Mouse (Mus musculus): Measurements from ENCODE around the gene Cd96. TPM values are rescaled to one million over a fixed set of nuclear protein-coding genes. Genes with fewer than 3 reads are reported as not detected.
"Not testable (repeated sequence)": the region's sequence is repeated elsewhere in the genome, so short reads cannot be mapped to it uniquely, and the experiment has no call there.

The Cd96 gene
- polyA plus RNA-seq (2012; ENCODE audit: insufficient read depth, insufficient read length, missing spikeins): not detected in 2 replicates

DNA sequence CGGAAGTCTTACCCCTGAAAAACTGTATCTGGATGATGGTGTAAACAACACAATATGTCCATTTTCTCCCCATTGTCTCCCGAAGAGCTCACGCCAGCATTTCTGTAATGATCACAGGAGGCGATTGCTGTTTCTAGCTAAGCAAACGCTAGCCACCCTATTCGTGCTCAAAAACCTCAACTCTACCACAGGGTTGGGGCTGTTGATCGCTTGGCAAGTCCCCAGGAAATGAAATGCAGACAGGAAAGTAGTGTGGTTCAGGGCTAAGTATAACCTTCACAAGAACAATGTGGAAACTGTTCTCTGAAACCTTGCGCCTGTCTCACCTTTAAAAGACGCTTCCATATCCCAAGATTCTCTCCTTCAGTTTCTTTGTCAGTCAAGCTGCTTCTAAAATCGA, at the start of gene Cd96:
Gene Cd96, minus strand, starts transcription at position 232 of the 400 bp plus-strand sequence.
- Histone ChIP-seq H3K4me3 (ENCODE audit: insufficient read depth, low read depth, low read length) (no peak within 1 kb of the TSS), H3K4me1 (ENCODE audit: control insufficient read depth, insufficient read depth, insufficient read length, low read length) (no peaks in the 10 kb centered on the region), H3K27ac (replicated peaks; ENCODE audit: low read depth, low read length) (no peak within 1 kb of the TSS)

- H3K27ac ChIP-seq (replicated peaks; ENCODE audit: low read depth, low read length): no peak overlapping the region
- H3K4me3 ChIP-seq (ENCODE audit: insufficient read depth, low read depth, low read length): no peak overlapping the region
- H3K4me1 ChIP-seq (ENCODE audit: control insufficient read depth, insufficient read depth, insufficient read length, low read length): no peaks in the 10 kb centered on the region
Observed at GRCm38 (mm10) chr16:46166971-46167370, 46.9 kb upstream of the Cd96 start.

DNA sequence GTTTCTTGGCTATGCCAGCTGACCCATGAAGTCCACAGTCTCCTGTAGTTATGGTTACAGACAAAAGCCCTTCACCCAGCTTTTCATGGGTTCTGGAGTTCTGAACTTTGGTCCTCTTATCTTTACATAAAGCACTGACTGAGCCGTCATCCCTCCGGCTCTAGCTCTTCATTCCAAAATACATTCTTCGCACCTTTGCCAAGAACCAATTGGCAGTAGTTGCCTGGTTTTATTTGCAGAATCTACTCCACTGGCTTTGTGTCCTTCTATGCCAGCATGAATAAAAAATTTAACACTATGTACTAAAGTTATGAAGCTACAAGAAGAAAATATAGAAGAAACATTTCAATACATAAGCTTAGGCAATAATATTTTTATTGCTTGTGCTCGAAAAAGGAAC, 45.3 kb upstream of the Cd96 start:
- H3K4me1 ChIP-seq (ENCODE audit: control insufficient read depth, insufficient read depth, insufficient read length, low read length): no peaks in the 10 kb centered on the region
- no peak overlapping the region for H3K27ac ChIP-seq (replicated peaks; ENCODE audit: low read depth, low read length)
- no peak overlapping the region for H3K4me3 ChIP-seq (ENCODE audit: insufficient read depth, low read depth, low read length)

- not testable (repeated sequence) for H3K4me3 ChIP-seq (ENCODE audit: insufficient read depth, low read depth, low read length); H3K27ac ChIP-seq (replicated peaks; ENCODE audit: low read depth, low read length); H3K4me1 ChIP-seq (ENCODE audit: control insufficient read depth, insufficient read depth, insufficient read length, low read length)
Observed at GRCm38 (mm10) chr16:46154832-46155231, 34.8 kb upstream of the Cd96 start, which contains the start of gene Gm4737. TSS of gene Gm4737 (minus strand) at chr16:46155077.

DNA sequence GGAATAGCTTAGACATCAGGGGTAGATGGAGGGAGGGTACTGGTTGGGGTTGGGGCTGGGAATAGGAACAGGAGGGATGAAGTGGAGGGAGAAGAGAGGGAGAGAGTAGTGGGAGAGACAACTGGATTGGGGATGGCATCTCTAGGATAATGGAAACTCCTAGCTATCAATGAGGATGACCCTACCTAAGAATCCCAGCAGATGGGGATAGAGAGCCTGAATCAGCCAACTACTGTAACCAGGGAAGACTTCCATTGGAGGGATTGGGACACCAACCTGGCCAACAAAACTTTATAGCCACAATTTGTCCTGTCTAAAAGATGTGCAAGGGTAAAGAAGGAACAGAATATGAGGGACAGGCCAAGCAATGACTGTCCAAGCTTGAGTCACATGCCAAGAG, 31.1 kb upstream of the Cd96 start:
- no peak overlapping the region for H3K27ac ChIP-seq (replicated peaks; ENCODE audit: low read depth, low read length)

DNA sequence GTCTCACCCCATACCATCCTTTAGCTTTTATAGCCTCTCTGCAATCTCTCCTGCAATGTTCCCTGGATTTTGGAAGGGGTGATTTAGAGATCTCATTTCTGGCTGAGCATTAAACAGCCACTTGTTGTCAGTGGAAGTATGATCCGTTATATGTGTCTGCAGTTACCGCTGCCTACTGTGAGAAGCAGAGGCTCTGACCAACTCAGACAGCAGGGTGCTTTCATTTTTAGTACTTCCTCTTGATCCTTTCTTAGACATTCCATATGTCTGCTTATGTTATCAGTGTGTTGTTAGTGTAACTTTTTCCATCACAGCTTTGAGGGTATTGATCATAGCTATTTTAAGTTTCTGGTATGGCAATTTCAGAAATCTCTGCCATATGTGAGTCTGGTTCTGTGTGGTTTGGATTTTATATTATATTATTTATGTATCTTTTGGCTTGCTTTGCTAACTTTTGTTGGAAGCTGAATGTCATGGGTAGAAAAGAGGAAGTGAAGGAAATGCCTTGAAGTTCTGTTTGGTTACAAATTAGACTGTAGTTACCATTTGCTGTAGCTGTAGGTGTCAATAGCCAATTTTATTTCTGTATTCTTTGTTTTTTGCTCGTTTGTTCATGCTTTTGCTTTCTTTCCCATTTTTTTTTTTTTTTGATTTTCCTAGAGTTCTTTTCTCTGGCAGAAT, 28.8 kb upstream of the Cd96 start:
- Histone ChIP-seq H3K27ac (replicated peaks; ENCODE audit: low read depth, low read length) (no peak overlapping the region), H3K4me1 (ENCODE audit: control insufficient read depth, insufficient read depth, insufficient read length, low read length) (no peaks in the 10 kb centered on the region), H3K4me3 (ENCODE audit: insufficient read depth, low read depth, low read length) (no peak overlapping the region)

More for the DNA sequence above, 31.1 kb upstream of the Cd96 start:
- Histone ChIP-seq H3K4me1 (ENCODE audit: control insufficient read depth, insufficient read depth, insufficient read length, low read length) (no peaks in the 10 kb centered on the region), H3K4me3 (ENCODE audit: insufficient read depth, low read depth, low read length) (no peak overlapping the region)

DNA sequence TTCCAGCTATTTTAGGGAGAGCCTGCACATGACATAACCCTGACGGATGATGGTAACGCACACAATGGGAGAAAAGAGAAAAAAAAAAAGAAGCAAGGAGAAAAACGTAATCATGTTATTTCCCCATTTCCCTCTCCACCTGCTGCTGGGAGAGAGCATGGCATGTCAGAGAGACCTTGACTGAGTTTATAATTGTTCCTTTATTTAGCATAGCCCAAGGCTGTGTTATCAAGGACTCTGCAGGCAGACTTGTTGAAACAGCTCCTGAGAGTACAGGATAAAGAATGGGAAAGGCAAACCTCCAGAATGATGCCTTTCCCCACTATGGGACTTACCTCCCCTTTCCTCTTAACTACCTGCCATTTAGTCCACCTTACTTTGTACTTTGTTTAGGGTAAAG, 26.9 kb upstream of the Cd96 start:
- Histone ChIP-seq H3K4me1 (ENCODE audit: control insufficient read depth, insufficient read depth, insufficient read length, low read length) (no peaks in the 10 kb centered on the region), H3K4me3 (ENCODE audit: insufficient read depth, low read depth, low read length) (no peak overlapping the region), H3K27ac (replicated peaks; ENCODE audit: low read depth, low read length) (no peak overlapping the region)

GRCm38 (mm10) chr16:46122238-46122637, 2.2 kb upstream of the Cd96 start:
- H3K4me3 ChIP-seq (ENCODE audit: insufficient read depth, low read depth, low read length): no peak overlapping the region
- no peak overlapping the region for H3K27ac ChIP-seq (replicated peaks; ENCODE audit: low read depth, low read length)
- H3K4me1 ChIP-seq (ENCODE audit: control insufficient read depth, insufficient read depth, insufficient read length, low read length): no peaks in the 10 kb centered on the region

GRCm38 (mm10) chr16:46121420-46121819, 1.4 kb upstream of the Cd96 start:
- no peaks in the 10 kb centered on the region for H3K4me1 ChIP-seq (ENCODE audit: control insufficient read depth, insufficient read depth, insufficient read length, low read length)
- no peak overlapping the region for H3K27ac ChIP-seq (replicated peaks; ENCODE audit: low read depth, low read length)
- no peak overlapping the region for H3K4me3 ChIP-seq (ENCODE audit: insufficient read depth, low read depth, low read length)

DNA sequence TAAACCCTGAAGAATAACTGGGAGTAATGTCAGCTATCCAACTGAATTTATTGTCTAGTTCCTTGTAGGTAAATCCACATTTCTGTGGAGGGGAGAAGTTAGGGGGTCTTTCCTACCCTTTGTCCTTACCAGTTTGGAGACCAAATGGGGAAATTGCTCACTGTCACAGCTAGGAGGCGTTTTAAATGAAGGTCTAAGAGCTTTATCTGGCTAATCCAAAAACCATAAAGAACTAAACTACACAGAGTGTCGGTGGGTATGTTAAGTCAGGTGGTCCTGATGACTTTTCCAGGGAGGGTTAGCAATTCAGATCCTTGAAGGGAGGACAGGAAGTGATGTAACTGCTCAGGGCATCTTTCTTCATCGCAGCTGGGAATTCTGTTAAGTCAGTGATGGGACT, 556 bp upstream of the Cd96 start:
- no peaks in the 10 kb centered on the region for H3K4me1 ChIP-seq (ENCODE audit: control insufficient read depth, insufficient read depth, insufficient read length, low read length)
- no peak overlapping the region for H3K27ac ChIP-seq (replicated peaks; ENCODE audit: low read depth, low read length)
- H3K4me3 ChIP-seq (ENCODE audit: insufficient read depth, low read depth, low read length): no peak overlapping the region

GRCm38 (mm10) chr16:46117645-46118044, 2.4 kb downstream of the Cd96 start:
- Histone ChIP-seq H3K27ac (replicated peaks; ENCODE audit: low read depth, low read length) (no peak overlapping the region), H3K4me1 (ENCODE audit: control insufficient read depth, insufficient read depth, insufficient read length, low read length) (no peaks in the 10 kb centered on the region)

GRCm38 (mm10) chr16:46114727-46115126, 5.3 kb downstream of the Cd96 start:
- no peak overlapping the region for H3K27ac ChIP-seq (replicated peaks; ENCODE audit: low read depth, low read length)
- no peak overlapping the region for H3K4me3 ChIP-seq (ENCODE audit: insufficient read depth, low read depth, low read length)

More at GRCm38 (mm10) chr16:46117645-46118044, 2.4 kb downstream of the Cd96 start:
- no peak overlapping the region for H3K4me3 ChIP-seq (ENCODE audit: insufficient read depth, low read depth, low read length)

DNA sequence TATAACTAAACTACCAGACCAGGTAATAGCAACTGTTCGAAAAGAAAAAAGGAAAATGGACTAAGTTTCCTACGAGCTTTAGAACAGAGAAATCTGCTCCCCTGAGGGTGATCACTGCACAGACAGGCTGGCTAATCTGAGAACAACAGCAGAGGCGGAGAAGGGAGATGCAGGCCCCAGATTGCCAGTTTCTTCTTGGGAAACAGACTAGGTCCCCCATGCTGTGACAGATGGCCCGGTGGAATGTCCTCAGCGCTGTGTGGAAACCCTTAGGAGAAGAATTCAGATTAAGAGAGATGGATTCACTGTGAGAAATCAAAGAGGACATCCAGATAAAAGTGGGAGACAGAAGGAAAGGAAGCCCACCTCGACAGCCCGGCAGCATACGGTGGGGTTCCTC, 10.5 kb downstream of the Cd96 start:
- no peak overlapping the region for H3K4me3 ChIP-seq (ENCODE audit: insufficient read depth, low read depth, low read length)
- no peaks in the 10 kb centered on the region for H3K4me1 ChIP-seq (ENCODE audit: control insufficient read depth, insufficient read depth, insufficient read length, low read length)
- no peak overlapping the region for H3K27ac ChIP-seq (replicated peaks; ENCODE audit: low read depth, low read length)

More at GRCm38 (mm10) chr16:46114727-46115126, 5.3 kb downstream of the Cd96 start:
- H3K4me1 ChIP-seq (ENCODE audit: control insufficient read depth, insufficient read depth, insufficient read length, low read length): no peaks in the 10 kb centered on the region

GRCm38 (mm10) chr16:46107431-46107830, 12.6 kb downstream of the Cd96 start:
- no peak overlapping the region for H3K27ac ChIP-seq (replicated peaks; ENCODE audit: low read depth, low read length)
- no peaks in the 10 kb centered on the region for H3K4me1 ChIP-seq (ENCODE audit: control insufficient read depth, insufficient read depth, insufficient read length, low read length)
- H3K4me3 ChIP-seq (ENCODE audit: insufficient read depth, low read depth, low read length): no peak overlapping the region

GRCm38 (mm10) chr16:46104491-46104890, 15.6 kb downstream of the Cd96 start:
- H3K4me1 ChIP-seq (ENCODE audit: control insufficient read depth, insufficient read depth, insufficient read length, low read length): no peaks in the 10 kb centered on the region
- no peak overlapping the region for H3K4me3 ChIP-seq (ENCODE audit: insufficient read depth, low read depth, low read length)
- H3K27ac ChIP-seq (replicated peaks; ENCODE audit: low read depth, low read length): no peak overlapping the region

DNA sequence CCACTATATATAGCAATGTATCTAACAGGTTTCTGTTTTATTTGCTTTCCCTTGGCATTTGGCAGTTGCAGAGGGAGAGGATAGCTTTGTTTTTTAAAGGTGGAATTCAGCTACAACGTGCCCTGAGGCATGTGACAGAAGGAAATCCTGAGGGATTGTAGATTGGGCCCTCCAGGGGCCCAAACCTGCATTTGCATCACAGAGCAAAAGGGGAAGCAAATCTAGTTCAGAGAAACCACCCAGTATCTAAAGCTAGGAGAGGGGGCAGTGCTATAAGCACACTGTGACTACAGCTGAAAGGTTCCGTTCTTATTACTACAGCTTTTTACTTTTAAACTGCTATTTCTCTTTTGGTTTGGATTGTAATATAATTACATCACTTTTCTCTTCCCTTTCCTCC, 18.3 kb downstream of the Cd96 start:
- Histone ChIP-seq H3K4me1 (ENCODE audit: control insufficient read depth, insufficient read depth, insufficient read length, low read length) (no peaks in the 10 kb centered on the region; the same call in 1 of the 2 replicates), H3K4me3 (ENCODE audit: insufficient read depth, low read depth, low read length) (no peak overlapping the region), H3K27ac (replicated peaks; ENCODE audit: low read depth, low read length) (no peak overlapping the region)

All from brown adipose tissue, adult 24 weeks (tissue).